Mouse (Mus musculus): ENCODE measurements around the gene Gm3336.

DNA sequence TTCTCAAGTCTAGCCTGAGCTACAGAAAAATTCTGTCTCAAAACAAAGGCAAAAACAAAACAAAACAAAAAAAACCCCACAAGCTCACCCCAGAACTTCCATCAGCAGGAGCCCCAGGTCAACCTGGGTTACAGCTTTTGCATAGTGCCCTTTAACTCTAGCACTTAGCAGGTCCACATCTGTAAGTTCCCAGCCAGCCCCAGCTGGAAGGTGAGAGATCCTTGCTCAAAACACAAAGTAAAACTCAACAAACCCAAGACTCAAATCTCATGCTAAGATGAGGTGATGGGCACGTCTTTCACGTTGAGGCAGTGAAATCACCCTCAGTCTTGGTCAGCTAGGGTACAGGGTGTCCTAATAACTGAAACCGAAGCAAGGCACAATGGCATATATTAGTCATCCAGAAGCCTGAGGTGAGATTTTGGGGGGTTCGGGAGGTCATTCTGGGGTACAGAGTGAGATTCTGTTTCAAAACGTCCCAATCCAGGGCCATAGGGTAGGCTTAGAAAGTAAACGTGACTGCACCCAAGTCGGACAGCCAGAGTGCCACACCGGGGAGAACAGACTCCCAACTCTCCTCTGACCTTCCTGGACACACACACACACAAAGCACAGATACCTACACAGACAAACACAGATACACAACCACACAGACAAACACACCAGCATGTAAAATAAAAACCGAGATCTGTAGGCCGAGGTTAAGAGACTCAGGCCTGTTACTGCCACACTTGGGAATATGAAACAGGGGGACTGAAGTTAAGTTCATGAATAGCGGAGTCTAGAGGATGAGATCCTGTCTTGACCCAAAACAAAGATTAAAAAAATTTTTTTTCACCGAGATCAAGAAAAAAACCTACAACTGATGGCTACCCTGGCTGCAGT is 20.7 kb upstream of the Gm3336 start:
- TF ChIP-seq CTCF (IDR thresholded peaks at IDR 0.05; ENCODE audit: control insufficient read depth, insufficient read depth, insufficient read length) (no peak), MYOD1 (IDR thresholded peaks at IDR 0.05; ENCODE audit: control insufficient read depth, insufficient read length, low read depth) (no peak), USF1 (IDR thresholded peaks at IDR 0.05; ENCODE audit: low read depth) (no peak), MYOG (IDR thresholded peaks at IDR 0.05; ENCODE audit: control insufficient read depth, extremely low read depth, insufficient read length) (no peak), MAX (IDR thresholded peaks at IDR 0.05) (no peak), FOSL1 (IDR thresholded peaks at IDR 0.05; ENCODE audit: insufficient read depth, low read length, poor library complexity, severe bottlenecking) (no peak)

Data from C2C12 (cell line).